Mouse (Mus musculus) subcutaneous adipose tissue, adult 2 months (tissue): ENCODE results near the gene Vmn1r44. TPM values are rescaled to one million over a fixed set of nuclear protein-coding genes. Genes with fewer than 3 reads are reported as not detected.

Source experiments
- polyA plus RNA-seq: library from polyadenylated mRNA; depleted of rRNA; stranded (reverse); fragments of >200 nt; gene quantifications from 2 replicates; pipeline ENCODE4 v1.2.3, GENCODE M21; 2012; ENCODE audit warnings: low replicate concordance; rRNA removed

Gene Vmn1r44
- polyA plus RNA-seq = not detected in 2 replicates

DNA sequence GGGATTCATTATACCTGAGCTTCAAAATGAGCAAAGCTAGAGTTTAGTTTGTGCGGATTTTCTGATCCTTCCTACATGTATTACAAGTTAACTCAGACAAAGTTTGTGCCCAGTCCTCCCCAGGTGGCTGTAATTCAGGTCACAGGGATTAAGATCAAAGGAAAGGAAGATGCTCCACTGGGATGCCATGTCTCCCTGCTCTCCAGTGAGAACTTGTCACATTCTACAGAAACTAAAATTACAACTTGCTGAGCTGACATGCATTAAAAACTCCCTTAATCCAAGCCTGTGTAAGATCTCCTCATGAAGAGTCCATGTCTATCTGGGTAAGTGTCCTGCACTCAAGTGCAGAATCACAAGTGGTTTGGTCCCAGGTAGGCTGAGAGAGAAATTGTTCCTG, at the start of gene Vmn1r44:
Gene Vmn1r44 (plus strand): TSS at position 301 of the 400 bp plus-strand sequence.

GRCm38 (mm10) chr6:89876313-89876712, 7.1 kb upstream of the Vmn1r44 start, which contains the start of the genes Vmn1r42 and Vmn1r43:
Vmn1r42 (minus strand) TSS chr6:89876413.
Vmn1r43 (minus strand) TSS chr6:89876413.

GRCm38 (mm10) chr6:89940498-89940897, 57.0 kb downstream of the Vmn1r44 start, which contains the start of gene Vmn1r45:
Vmn1r45 (minus strand) TSS chr6:89940598.

Other genes with a start within 250 kb of the Vmn1r44 start
- 11.4 and 11.8 TPM in 2 replicates for gene Txnrd3, start 239.7 kb upstream of the Vmn1r44 start, polyA plus RNA-seq
- not detected in 2 replicates for gene Vmn1r40, start 176.1 kb upstream of the Vmn1r44 start, polyA plus RNA-seq
- gene Vmn1r41, start 142.9 kb upstream of the Vmn1r44 start, polyA plus RNA-seq = not detected in 2 replicates
- gene Vmn1r42, start 7.2 kb upstream of the Vmn1r44 start, polyA plus RNA-seq = not detected in 2 replicates
- gene Vmn1r43, start 7.2 kb upstream of the Vmn1r44 start, polyA plus RNA-seq = not detected in 2 replicates
- gene Vmn1r45, start 56.9 kb downstream of the Vmn1r44 start, polyA plus RNA-seq = not detected in 2 replicates
- not detected in 2 replicates for gene Vmn1r46, start 85.7 kb downstream of the Vmn1r44 start, polyA plus RNA-seq
- not detected in 2 replicates for gene Vmn1r47, start 132.5 kb downstream of the Vmn1r44 start, polyA plus RNA-seq
- not detected in 2 replicates for gene Vmn1r48, start 153.2 kb downstream of the Vmn1r44 start, polyA plus RNA-seq
- not detected in 2 replicates for gene Vmn1r49, start 194.8 kb downstream of the Vmn1r44 start, polyA plus RNA-seq
- gene Vmn1r50, start 217.8 kb downstream of the Vmn1r44 start, polyA plus RNA-seq = not detected in 2 replicates
- gene Vmn1r51, start 238.9 kb downstream of the Vmn1r44 start, polyA plus RNA-seq = not detected in 2 replicates